Mouse (Mus musculus) Muller cell, postnatal 12 days (primary cell): ENCODE results near the gene Slc41a2.
A peak's percentile ranks its signal among the peaks of the same experiment; 100 is the strongest.
"Not testable (repeated sequence)": the region's sequence is repeated elsewhere in the genome, so short reads cannot be mapped to it uniquely, and the experiment has no call there.

Experiments used
- DNase-seq: peaks from one replicate; pipeline ENCODE4 v3.0.0-alpha.2; 2015; ENCODE audit errors: inconsistent ontology term

Gene Slc41a2

GRCm38 (mm10) chr10:83353680-83354332 is 16.1 kb upstream of the Slc41a2 start:
- peak; percentile 5 for DNase-seq

- DNase-seq = not testable (repeated sequence)
These were observed 14.1 kb upstream of the Slc41a2 start for GRCm38 (mm10) chr10:83351779-83352178.

DNA sequence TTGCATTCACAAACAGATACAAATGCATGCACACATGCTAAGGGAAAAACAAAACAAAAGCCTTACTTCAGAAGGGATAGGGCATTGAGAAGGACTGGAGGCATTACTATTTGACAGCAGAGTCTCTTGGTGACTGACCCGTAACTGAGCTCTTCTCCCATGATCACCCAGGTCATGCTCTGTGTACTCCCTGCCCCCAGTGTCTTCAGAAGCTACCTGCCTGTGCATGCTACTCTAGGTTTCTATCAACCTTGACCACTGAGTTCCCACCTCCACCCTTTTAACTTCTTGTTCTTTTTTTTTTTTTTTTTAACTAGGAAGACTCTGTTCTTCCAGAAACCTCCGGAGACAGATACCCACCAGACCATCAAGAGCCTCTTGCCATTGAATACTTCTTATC is 13.0 kb upstream of the Slc41a2 start:
- no peak for DNase-seq

DNA sequence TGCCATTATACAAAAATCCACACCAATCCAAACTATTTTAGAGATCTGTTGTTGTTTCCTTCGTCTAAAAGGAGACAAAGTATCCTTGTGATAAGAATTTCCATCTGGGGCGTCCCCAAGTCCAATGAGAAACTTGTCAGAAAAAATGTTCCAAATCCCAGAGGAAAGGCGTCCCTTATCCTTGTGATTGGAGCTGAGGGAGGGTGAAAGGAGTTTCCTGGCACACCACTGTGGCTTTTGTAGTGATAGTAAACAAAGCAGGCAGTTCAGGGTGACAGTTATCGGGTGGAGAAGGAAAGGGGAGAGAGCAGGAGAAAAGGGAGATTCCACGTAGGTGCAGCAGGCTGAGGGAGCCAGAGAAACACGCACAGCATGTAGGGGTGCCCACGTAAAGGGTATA is 9.8 kb upstream of the Slc41a2 start:
- no peak for DNase-seq

- DNase-seq = no peak
These were observed 8.7 kb upstream of the Slc41a2 start for GRCm38 (mm10) chr10:83346359-83346736.

DNA sequence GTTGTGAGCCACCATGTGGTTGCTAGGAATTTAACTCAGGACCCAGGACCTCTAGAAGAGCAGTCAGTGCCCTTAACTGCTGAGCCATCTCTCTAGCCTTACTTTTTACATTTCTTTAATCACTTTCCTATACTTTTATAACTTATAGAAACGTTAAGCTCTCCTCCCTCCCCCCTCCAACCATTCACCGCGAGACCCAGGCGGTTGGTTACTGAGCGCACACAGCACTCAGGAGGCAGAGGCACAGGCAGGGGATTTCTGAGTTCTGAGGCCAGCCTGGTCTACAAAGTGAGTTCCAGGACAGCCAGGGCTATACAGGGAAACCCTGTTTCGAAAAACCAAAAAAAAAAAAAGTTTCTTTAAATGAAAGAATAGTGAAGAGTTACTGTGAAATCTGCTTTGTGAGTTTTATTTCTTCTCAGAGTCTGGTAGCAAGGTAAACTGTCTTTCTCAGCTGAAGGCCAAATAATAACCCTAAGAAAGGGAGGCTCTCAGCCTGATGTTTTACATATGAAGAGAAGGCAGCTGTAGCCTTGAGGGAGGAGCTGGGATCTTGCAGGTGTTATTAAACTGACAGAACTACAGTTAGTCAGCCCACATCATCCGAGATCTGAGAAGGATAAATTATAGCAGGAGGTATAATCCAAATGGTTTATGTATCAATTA is 8.1 kb upstream of the Slc41a2 start:
- no peak for DNase-seq

GRCm38 (mm10) chr10:83343828-83344685 is 6.4 kb upstream of the Slc41a2 start:
- no peak for DNase-seq

DNA sequence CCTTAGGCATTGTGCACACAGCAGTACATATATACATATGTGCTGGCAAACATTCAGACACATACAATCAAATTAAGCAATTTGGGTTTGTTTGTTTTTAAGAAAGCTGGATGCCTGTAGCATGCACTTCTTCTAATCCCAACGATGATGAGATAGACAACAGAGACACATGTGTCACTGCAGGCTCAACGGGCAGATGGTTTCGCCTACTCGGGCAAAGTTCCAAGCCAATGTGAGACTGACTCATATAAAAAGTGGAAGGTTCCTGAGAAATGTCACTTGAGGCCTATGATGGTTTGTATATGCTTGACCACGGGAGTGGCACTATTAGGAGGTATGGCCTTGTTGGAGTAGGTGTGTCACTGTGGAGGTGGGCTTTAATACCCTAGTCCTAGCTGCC is 5.5 kb upstream of the Slc41a2 start:
- no peak for DNase-seq

DNA sequence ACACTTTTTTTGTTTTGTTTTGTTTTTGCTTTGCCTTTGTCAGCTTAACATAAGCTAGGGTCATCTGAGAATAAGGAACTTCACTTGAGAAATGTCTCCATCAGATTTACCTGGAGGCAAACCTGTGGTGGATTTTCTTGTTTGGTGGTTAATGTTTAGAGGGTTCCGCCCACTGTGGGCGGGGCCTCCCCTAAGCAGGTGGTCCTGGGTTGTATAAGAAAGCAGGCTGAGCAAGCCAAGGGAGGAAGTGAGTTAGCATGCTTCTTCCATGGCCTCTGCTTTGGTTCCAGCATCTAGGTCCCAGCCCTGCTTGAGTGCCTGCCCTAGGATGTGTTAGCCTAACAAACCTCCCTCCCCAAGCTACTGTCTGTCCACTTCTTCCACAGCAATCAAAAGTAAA is 3.5 kb upstream of the Slc41a2 start:
- no peak for DNase-seq

GRCm38 (mm10) chr10:83337971-83338598 is 403 bp upstream of the Slc41a2 start:
- no peak for DNase-seq

- DNase-seq = peak; percentile 60
These were observed 1.3 kb downstream of the Slc41a2 start for GRCm38 (mm10) chr10:83336336-83336735.

- no peak for DNase-seq
These were observed 5.1 kb downstream of the Slc41a2 start for GRCm38 (mm10) chr10:83332581-83332980.

DNA sequence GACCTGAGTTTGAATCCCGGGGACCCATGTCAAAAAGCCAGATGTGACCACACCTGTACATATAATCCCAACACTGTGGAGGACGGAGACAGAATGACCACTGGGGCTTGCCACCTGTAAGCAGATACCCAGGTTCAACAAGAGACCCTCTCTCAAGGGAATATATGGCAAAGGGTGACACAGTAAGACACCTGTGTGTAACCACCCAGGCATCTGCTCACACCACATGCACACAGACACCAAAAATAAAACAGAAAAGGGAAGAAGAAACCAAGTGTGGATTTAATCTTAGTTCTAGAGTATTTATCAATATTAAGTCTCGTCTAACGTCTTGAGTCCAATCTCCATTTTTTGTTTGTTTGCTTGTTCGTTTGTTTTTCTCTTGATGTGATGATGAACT is 5.9 kb downstream of the Slc41a2 start:
- no peak for DNase-seq

GRCm38 (mm10) chr10:83330336-83330735 is 7.3 kb downstream of the Slc41a2 start:
- no peak for DNase-seq

GRCm38 (mm10) chr10:83328791-83329190 is 8.9 kb downstream of the Slc41a2 start:
- no peak for DNase-seq

- no peak for DNase-seq
These were observed 10.9 kb downstream of the Slc41a2 start for GRCm38 (mm10) chr10:83326648-83327285.

DNA sequence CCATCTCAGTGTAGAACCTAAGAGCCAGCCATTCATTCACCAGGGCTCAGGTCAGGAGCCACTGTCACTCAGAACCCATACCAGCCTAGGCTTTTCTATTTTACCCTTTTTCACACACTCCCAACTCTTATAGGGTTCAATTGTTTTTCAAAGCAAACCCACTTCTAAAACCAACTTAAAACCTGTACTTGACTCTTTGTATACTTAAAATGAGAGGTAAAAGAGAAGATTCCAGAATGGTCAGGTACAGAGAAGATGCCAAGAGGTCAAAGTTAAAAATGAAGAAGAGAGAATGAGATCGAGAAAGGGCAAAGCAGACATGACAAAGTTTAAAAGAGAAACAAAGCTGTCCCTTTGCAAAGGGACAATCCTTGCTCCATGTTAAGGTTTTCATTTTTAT is 11.8 kb downstream of the Slc41a2 start:
- DNase-seq = no peak

- DNase-seq = no peak
These were observed 12.8 kb downstream of the Slc41a2 start for GRCm38 (mm10) chr10:83324871-83325270.

- DNase-seq = no peak
These were observed 15.1 kb downstream of the Slc41a2 start for GRCm38 (mm10) chr10:83322551-83323100.

DNA sequence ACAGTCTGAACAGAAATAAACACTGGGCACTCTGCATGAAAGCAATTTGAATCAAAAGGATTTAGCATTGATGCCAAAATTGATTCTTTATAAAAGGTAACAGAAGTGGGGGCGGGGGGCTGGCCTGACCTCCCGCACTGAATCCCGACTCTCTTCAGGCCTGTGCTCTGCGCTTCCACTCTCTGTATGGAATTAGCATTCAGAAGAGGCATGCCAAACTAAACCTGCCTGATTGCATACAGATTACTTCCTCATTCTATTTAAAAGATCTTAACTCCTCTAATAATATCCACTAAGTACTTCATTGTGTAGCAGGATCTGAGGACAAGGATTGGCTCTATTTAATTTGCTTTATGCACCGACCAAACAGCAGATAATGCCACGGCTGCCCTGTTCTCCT is 16.2 kb downstream of the Slc41a2 start:
- no peak for DNase-seq

GRCm38 (mm10) chr10:83320870-83321269 is 16.8 kb downstream of the Slc41a2 start:
- DNase-seq = peak; percentile 55
